Mouse (Mus musculus): Measurements from ENCODE around the gene Spata3. TPM values are rescaled to one million over a fixed set of nuclear protein-coding genes. Genes with fewer than 3 reads are reported as not detected.
A peak's percentile ranks its signal among the peaks of the same experiment; 100 is the strongest.
"Not testable (repeated sequence)": the region's sequence is repeated elsewhere in the genome, so short reads cannot be mapped to it uniquely, and the experiment has no call there.

The Spata3 gene
- polyA plus RNA-seq, 1 experiment: not detected

GRCm38 (mm10) chr1:86006040-86006439 is 10.6 kb upstream of the Spata3 start:
- H3K27ac ChIP-seq (ENCODE audit: control insufficient read depth, insufficient read depth, low read depth, low read length, poor library complexity): no peak overlapping the region
- no peak for TF ChIP-seq POLR2A (IDR thresholded peaks at IDR 0.05; ENCODE audit: borderline replicate concordance, control insufficient read depth, low read depth, low read length)
- TF ChIP-seq CTCF (IDR thresholded peaks at IDR 0.05; ENCODE audit: control insufficient read depth, insufficient read depth, low read length): no peak
- H3K4me1 ChIP-seq (ENCODE audit: control insufficient read depth, insufficient read depth, low read length): no peaks in the 10 kb centered on the region
- no peak overlapping the region for H3K4me3 ChIP-seq (replicated peaks; ENCODE audit: control insufficient read depth, low read depth, low read length)
- 73% methylated on average over 6 of the region's 6 CpGs for WGBS

GRCm38 (mm10) chr1:86007778-86008177 is 8.8 kb upstream of the Spata3 start:
- Histone ChIP-seq H3K4me3 (replicated peaks; ENCODE audit: control insufficient read depth, low read depth, low read length) (no peak overlapping the region), H3K4me1 (ENCODE audit: control insufficient read depth, insufficient read depth, low read length) (no peaks in the 10 kb centered on the region), H3K27ac (ENCODE audit: control insufficient read depth, insufficient read depth, low read depth, low read length, poor library complexity) (no peak overlapping the region)
- no peak for TF ChIP-seq POLR2A (IDR thresholded peaks at IDR 0.05; ENCODE audit: borderline replicate concordance, control insufficient read depth, low read depth, low read length)
- peak; percentile 84 for TF ChIP-seq CTCF (IDR thresholded peaks at IDR 0.05; ENCODE audit: control insufficient read depth, insufficient read depth, low read length)
- WGBS: 8% methylated on average over 7 of the region's 7 CpGs

- not testable (repeated sequence) for H3K4me3 ChIP-seq (replicated peaks; ENCODE audit: control insufficient read depth, low read depth, low read length); H3K27ac ChIP-seq (ENCODE audit: control insufficient read depth, insufficient read depth, low read depth, low read length, poor library complexity)
- WGBS: 94% methylated on average over 9 of the region's 9 CpGs
Measured at GRCm38 (mm10) chr1:86015758-86016157, 858 bp upstream of the Spata3 start.

GRCm38 (mm10) chr1:86018235-86019055 is 1.8 kb downstream of the Spata3 start:
- Histone ChIP-seq H3K4me3 (replicated peaks; ENCODE audit: control insufficient read depth, low read depth, low read length) (no peak overlapping the region), H3K4me1 (ENCODE audit: control insufficient read depth, insufficient read depth, low read length) (no peaks in the 10 kb centered on the region), H3K27ac (ENCODE audit: control insufficient read depth, insufficient read depth, low read depth, low read length, poor library complexity) (no peak overlapping the region)
- WGBS: 4% methylated on average over 60 of the region's 60 CpGs
- TF ChIP-seq POLR2A (IDR thresholded peaks at IDR 0.05; ENCODE audit: borderline replicate concordance, control insufficient read depth, low read depth, low read length): no peak
- TF ChIP-seq CTCF (IDR thresholded peaks at IDR 0.05; ENCODE audit: control insufficient read depth, insufficient read depth, low read length): no peak

More at GRCm38 (mm10) chr1:86015758-86016157, 858 bp upstream of the Spata3 start:
- H3K4me1 ChIP-seq (ENCODE audit: control insufficient read depth, insufficient read depth, low read length): not testable (repeated sequence)

GRCm38 (mm10) chr1:86021365-86021989 is 4.9 kb downstream of the Spata3 start:
- Histone ChIP-seq H3K4me1 (ENCODE audit: control insufficient read depth, insufficient read depth, low read length) (no peaks in the 10 kb centered on the region), H3K4me3 (replicated peaks; ENCODE audit: control insufficient read depth, low read depth, low read length) (no peak overlapping the region), H3K27ac (ENCODE audit: control insufficient read depth, insufficient read depth, low read depth, low read length, poor library complexity) (no peak overlapping the region)
- 38% methylated on average over 11 of the region's 11 CpGs for WGBS
- TF ChIP-seq POLR2A (IDR thresholded peaks at IDR 0.05; ENCODE audit: borderline replicate concordance, control insufficient read depth, low read depth, low read length): no peak
- TF ChIP-seq CTCF (IDR thresholded peaks at IDR 0.05; ENCODE audit: control insufficient read depth, insufficient read depth, low read length): peak; percentile 24; the same call in 1 of the 2 replicates

- TF ChIP-seq CTCF (IDR thresholded peaks at IDR 0.05; ENCODE audit: control insufficient read depth, insufficient read depth, low read length) (no peak), POLR2A (IDR thresholded peaks at IDR 0.05; ENCODE audit: borderline replicate concordance, control insufficient read depth, low read depth, low read length) (no peak)
Measured at GRCm38 (mm10) chr1:86032273-86032987, 15.8 kb downstream of the Spata3 start.

GRCm38 (mm10) chr1:86038191-86038951 is 21.8 kb downstream of the Spata3 start:
- H3K27ac ChIP-seq (ENCODE audit: control insufficient read depth, insufficient read depth, low read depth, low read length, poor library complexity): no peak overlapping the region
- TF ChIP-seq CTCF (IDR thresholded peaks at IDR 0.05; ENCODE audit: control insufficient read depth, insufficient read depth, low read length) (no peak), POLR2A (IDR thresholded peaks at IDR 0.05; ENCODE audit: borderline replicate concordance, control insufficient read depth, low read depth, low read length) (no peak)
- H3K4me3 ChIP-seq (replicated peaks; ENCODE audit: control insufficient read depth, low read depth, low read length): no peak overlapping the region
- WGBS: 14% methylated on average over 3 of the region's 3 CpGs
- no peaks in the 10 kb centered on the region; the same call in 1 of the 2 replicates for H3K4me1 ChIP-seq (ENCODE audit: control insufficient read depth, insufficient read depth, low read length)

More at GRCm38 (mm10) chr1:86032273-86032987, 15.8 kb downstream of the Spata3 start:
- no peak overlapping the region for H3K4me3 ChIP-seq (replicated peaks; ENCODE audit: control insufficient read depth, low read depth, low read length)
- no peaks in the 10 kb centered on the region for H3K4me1 ChIP-seq (ENCODE audit: control insufficient read depth, insufficient read depth, low read length)
- H3K27ac ChIP-seq (ENCODE audit: control insufficient read depth, insufficient read depth, low read depth, low read length, poor library complexity): no peak overlapping the region
- 52% methylated on average over 11 of the region's 11 CpGs for WGBS

Measured in bone marrow, adult 2 months (tissue).